15 mouse cellular contexts compared by ENCODE assay signal in genomic region chr1:107243170-107243569, GRCm38 (mm10). TPM values are rescaled to one million over a fixed set of nuclear protein-coding genes. Genes with fewer than 3 reads are reported as not detected.
A peak's percentile ranks its signal among the peaks of the same experiment; 100 is the strongest.
DNase-seq lines count a peak whose midpoint lies in the region; ATAC-seq and TF ChIP-seq lines count a peak whose summit lies in the region.
"Not testable (repeated sequence)": the region's sequence is repeated elsewhere in the genome, so short reads cannot be mapped to it uniquely, and the experiment has no call there.
"Had no signal": no experiment of that assay in that cellular context is flagged by ENCODE, and none has a peak within 500 bp of the region (broad histone marks: within the 10 kb centered on the region; RNA-seq: fewer than 3 reads in every experiment).

No protein-coding gene starts in this region.

- H3K4me1 ChIP-seq in E14TG2a.4 (replicated peaks; ENCODE audit: low read depth, low read length); forebrain, embryonic 14.5 days (ENCODE audit: control insufficient read depth, insufficient read depth, low read length); hindbrain, embryonic 13.5 days (replicated peaks); lung, embryonic 14.5 days (ENCODE audit: insufficient read depth); stomach, embryonic 14.5 days (ENCODE audit: control insufficient read depth, insufficient read depth, low read length): not testable (repeated sequence)

- not testable (repeated sequence) for H3K27me3 ChIP-seq in E14TG2a.4 (ENCODE audit: insufficient read depth, low read length); forebrain, embryonic 14.5 days (replicated peaks; ENCODE audit: control insufficient read depth, insufficient read depth, low read length); hindbrain, embryonic 13.5 days; lung, embryonic 14.5 days (ENCODE audit: insufficient read depth, low read length); stomach, embryonic 14.5 days (ENCODE audit: control insufficient read depth, insufficient read depth, low read length)

- 51% methylated on average over 3 of the region's 3 CpGs for WGBS in forebrain, embryonic 14.5 days
- WGBS in hindbrain, embryonic 13.5 days, result 51% methylated on average over 3 of the region's 3 CpGs
- WGBS in lung, embryonic 14.5 days, result 47% methylated on average over 3 of the region's 3 CpGs
- 45% methylated on average over 3 of the region's 3 CpGs for WGBS in stomach, embryonic 14.5 days

- ATAC-seq in forebrain, embryonic 14.5 days, result peak; percentile 55
- ATAC-seq in hindbrain, embryonic 13.5 days (ENCODE audit: low FRiP score), result 0 out of 2 replicates have a peak, but pooled peaks have one; percentile 54
- not testable (repeated sequence) for ATAC-seq in lung, embryonic 14.5 days (ENCODE audit: insufficient read depth)
- ATAC-seq in monocyte, adult 5-6 weeks (replicated peaks; ENCODE audit: insufficient number of reproducible peaks, low FRiP score, low TSS enrichment, poor library complexity, severe bottlenecking), result 0 out of 2 replicates have a peak, but pooled peaks have one; percentile 47
- ATAC-seq in stomach, embryonic 14.5 days (ENCODE audit: insufficient number of reproducible peaks, insufficient read depth, low FRiP score, low read depth), result 0 out of 2 replicates have a peak, but pooled peaks have one; percentile 23

- peak; percentile 38 for TF ChIP-seq CTCF in E14TG2a.4 (conservative IDR thresholded peaks at IDR 0.05; ENCODE audit: low read length)
- TF ChIP-seq CTCF in lung, embryonic 14.5 days (IDR thresholded peaks at IDR 0.05; ENCODE audit: low read depth), result peak; percentile 63

- not testable (repeated sequence) for H3K36me3 ChIP-seq in E14TG2a.4 (ENCODE audit: insufficient read depth, low read length); forebrain, embryonic 14.5 days (ENCODE audit: control insufficient read depth, insufficient read depth, low read length); hindbrain, embryonic 13.5 days; lung, embryonic 14.5 days (ENCODE audit: insufficient read depth); stomach, embryonic 14.5 days (ENCODE audit: control insufficient read depth, insufficient read depth, low read length)

- not testable (repeated sequence) for H3K9ac ChIP-seq in forebrain, embryonic 14.5 days (ENCODE audit: low read length); hindbrain, embryonic 13.5 days; lung, embryonic 14.5 days; stomach, embryonic 14.5 days (replicated peaks; ENCODE audit: low read depth, low read length)

- not testable (repeated sequence) for H3K27ac ChIP-seq in forebrain, embryonic 14.5 days (ENCODE audit: low read depth, low read length); hindbrain, embryonic 13.5 days; lung, embryonic 14.5 days (ENCODE audit: low read depth); stomach, embryonic 14.5 days (ENCODE audit: low read length)

- DNase-seq in cerebellum, adult 8-10 months, result peak; percentile 3
- DNase-seq in forebrain, embryonic 14.5 days (ENCODE audit: low spot score), result peak; percentile 17
- DNase-seq in layer of hippocampus, adult 8-10 months (ENCODE audit: low spot score in 2 of 2), result peak; percentile 4 to 22
- peak; percentile 2 for DNase-seq in lung, embryonic 14.5 days

- peaks cover 31% of the 10 kb centered on the region for H3K9me3 ChIP-seq in E14TG2a.4 (ENCODE audit: low read length)
- not testable (repeated sequence) for H3K9me3 ChIP-seq in forebrain, embryonic 14.5 days (replicated peaks; ENCODE audit: control insufficient read depth, low read length); hindbrain, embryonic 13.5 days; lung, embryonic 14.5 days (ENCODE audit: low read depth, low read length); stomach, embryonic 14.5 days (ENCODE audit: control insufficient read depth, low read depth, low read length)

- not testable (repeated sequence) for H3K4me2 ChIP-seq in forebrain, embryonic 14.5 days (ENCODE audit: low read length); hindbrain, embryonic 13.5 days; lung, embryonic 14.5 days; stomach, embryonic 14.5 days (replicated peaks; ENCODE audit: low read depth, low read length)

- H3K4me3 ChIP-seq in E14TG2a.4 (replicated peaks; ENCODE audit: low read length); forebrain, embryonic 14.5 days (ENCODE audit: low read depth, low read length); hindbrain, embryonic 13.5 days; lung, embryonic 14.5 days (ENCODE audit: low read depth, low read length); stomach, embryonic 14.5 days (ENCODE audit: low read depth, low read length): not testable (repeated sequence)

RNA-seq across cellular contexts. Expression of gene Serpinb3b, which starts 35.0 kb away (rescaled TPM):
- not detected in 2 replicates for polyA plus RNA-seq in forebrain, embryonic 14.5 days (2014; fragmentation: Nextera tagmentation; extraction: Ambion mirVana)
- not detected in 2 replicates for polyA plus RNA-seq in hindbrain, embryonic 13.5 days (2015; fragmentation: Nextera tagmentation; extraction: Ambion mirVana)
- not detected for total RNA-seq in layer of hippocampus, adult 8-10 months (2022)
- polyA plus RNA-seq in lung, embryonic 14.5 days (2014; fragmentation: Nextera tagmentation; extraction: Ambion mirVana), result not detected in 2 replicates
- total RNA-seq in monocyte, adult 5-6 weeks (2017), result 0.86 TPM in 1 of 3 replicates, not detected in the others
- not detected in 2 replicates for polyA plus RNA-seq in stomach, embryonic 14.5 days (2014; fragmentation: Nextera tagmentation; extraction: Ambion mirVana)
- total RNA-seq: gastrocnemius, adult 8-10 months; left cerebral cortex, adult 8-10 months had no signal
- polyA plus RNA-seq: activated CD4-positive, CD25-positive, alpha-beta regulatory T cell, adult 4 months; heart, embryonic 13.5 days; intestine, embryonic 15.5 days; liver, embryonic 15.5 days; stomach, embryonic 15.5 days had no signal

RNA-seq across cellular contexts. Expression of gene Serpinb3c, which starts 35.0 kb away (rescaled TPM):
- polyA plus RNA-seq in forebrain, embryonic 14.5 days (2014; fragmentation: Nextera tagmentation; extraction: Ambion mirVana), result not detected in 2 replicates
- not detected in 2 replicates for polyA plus RNA-seq in hindbrain, embryonic 13.5 days (2015; fragmentation: Nextera tagmentation; extraction: Ambion mirVana)
- not detected for total RNA-seq in layer of hippocampus, adult 8-10 months (2022)
- not detected in 2 replicates for polyA plus RNA-seq in lung, embryonic 14.5 days (2014; fragmentation: Nextera tagmentation; extraction: Ambion mirVana)
- not detected in 3 replicates for total RNA-seq in monocyte, adult 5-6 weeks (2017)
- polyA plus RNA-seq in stomach, embryonic 14.5 days (2014; fragmentation: Nextera tagmentation; extraction: Ambion mirVana), result not detected in 2 replicates
- total RNA-seq: gastrocnemius, adult 8-10 months; left cerebral cortex, adult 8-10 months had no signal
- polyA plus RNA-seq: activated CD4-positive, CD25-positive, alpha-beta regulatory T cell, adult 4 months; heart, embryonic 13.5 days; intestine, embryonic 15.5 days; liver, embryonic 15.5 days; stomach, embryonic 15.5 days had no signal
